Mouse (Mus musculus): Measurements from ENCODE around the gene Myh1.

The Myh1 gene

DNA sequence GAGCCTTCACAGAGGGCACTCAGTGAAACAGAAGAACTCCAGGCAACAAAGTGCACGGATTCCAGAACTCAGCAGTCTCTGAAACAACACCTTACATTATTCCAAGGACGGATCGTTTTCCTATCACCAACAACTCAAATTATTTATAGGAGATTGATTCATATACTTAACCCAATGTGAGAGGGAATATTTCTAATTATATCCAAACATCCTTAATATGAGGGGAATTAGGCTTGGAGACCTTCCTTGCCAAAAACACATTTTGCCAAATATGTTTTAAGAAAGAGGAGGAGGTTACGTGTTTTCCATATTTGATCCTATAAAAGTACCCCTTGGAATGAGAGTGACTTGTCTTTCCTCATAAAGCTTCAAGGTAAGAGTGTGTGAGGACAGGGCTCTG lies at the start of gene Myh1:
Gene Myh1 (plus strand): TSS at position 301 of the 400 bp plus-strand sequence.
- no peak for TF ChIP-seq GATA4 (IDR thresholded peaks at IDR 0.05; ENCODE audit: insufficient replicate concordance, low read length)

DNA sequence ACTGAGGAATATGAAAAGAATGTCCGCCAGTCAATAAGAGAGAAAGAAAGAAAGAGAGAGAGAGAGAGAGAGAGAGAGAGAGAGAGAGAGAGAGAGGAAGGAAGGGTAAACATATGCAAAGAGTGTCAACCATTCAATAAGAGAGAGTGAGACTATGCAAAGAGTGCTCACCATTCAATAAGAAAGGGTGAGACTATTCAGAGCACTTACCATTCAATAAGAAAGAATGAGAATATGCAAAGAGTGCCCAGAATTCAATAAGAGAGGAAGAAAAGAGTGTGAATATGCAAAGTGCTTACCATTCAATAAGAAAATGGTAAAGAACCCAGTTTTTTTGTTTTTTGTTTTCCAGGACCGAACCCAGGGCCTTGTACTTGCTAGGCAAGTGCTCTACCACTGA lies 49.6 kb upstream of the Myh1 start:
- TF ChIP-seq GATA4 (IDR thresholded peaks at IDR 0.05; ENCODE audit: insufficient replicate concordance, low read length), result no peak

DNA sequence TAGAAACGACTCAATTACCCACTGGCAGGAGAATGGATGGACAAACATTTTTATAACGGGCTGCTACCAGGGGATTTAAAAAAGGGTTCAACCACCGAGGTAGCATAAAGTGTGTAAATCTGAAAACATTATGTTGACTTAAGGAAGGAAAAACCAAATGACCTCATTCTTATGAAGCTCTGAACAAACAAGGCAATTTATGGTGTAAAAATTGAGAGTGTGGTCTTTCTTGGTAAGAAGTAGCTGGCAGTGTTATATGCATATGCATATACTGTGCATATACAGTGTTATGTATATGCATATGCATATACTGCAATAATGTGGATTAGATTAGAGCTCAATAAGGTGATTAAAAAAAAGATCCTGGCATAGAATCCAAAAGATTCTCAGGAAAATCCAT lies 48.7 kb upstream of the Myh1 start:
- no peak for TF ChIP-seq GATA4 (IDR thresholded peaks at IDR 0.05; ENCODE audit: insufficient replicate concordance, low read length)

DNA sequence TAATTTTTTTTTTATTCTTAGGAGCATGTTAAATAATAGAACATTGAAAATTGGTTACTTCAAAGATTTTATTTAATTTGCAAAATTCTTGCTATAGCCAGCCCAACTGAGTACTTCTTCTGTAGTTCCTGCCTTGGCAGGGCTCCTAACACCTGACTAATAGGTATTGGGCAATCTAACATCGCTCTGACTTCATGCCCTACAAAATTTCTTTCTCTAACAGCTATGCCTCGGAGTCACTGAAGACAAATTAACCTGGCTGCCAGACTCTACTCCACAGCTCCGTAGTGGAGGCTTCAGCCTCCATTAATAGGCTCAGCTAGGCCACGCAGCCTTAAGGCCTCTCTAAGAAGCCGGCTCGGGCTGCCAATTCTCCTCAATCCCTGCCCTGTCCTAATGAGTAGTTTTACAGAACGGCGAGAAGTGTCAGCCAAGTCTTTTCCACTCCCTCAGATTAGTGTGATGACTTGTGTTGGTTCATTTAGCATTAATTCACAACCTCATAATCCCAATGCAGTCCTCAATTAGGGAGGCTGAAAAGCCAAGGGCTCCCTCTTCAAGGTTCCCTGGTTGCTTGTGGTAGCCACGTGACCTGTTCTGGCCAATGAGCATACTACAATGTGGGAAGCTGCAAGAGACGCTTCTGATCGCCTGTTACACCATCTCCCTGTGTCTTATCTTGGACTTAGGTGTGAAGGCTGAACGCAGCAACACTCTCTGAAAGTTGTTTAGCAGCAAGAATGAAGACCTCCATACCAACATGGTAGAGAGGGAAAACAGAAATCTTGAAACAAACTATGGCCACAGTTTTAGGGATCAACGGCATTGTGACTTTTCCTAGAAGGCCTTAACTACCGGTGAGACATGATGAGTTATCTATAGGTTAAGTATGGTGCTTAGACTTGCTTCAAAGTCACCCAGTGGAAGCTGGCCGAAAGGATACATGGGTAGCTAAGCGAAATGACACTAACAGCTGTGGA lies 47.9 kb upstream of the Myh1 start:
- TF ChIP-seq GATA4 (IDR thresholded peaks at IDR 0.05; ENCODE audit: insufficient replicate concordance, low read length), result no peak

DNA sequence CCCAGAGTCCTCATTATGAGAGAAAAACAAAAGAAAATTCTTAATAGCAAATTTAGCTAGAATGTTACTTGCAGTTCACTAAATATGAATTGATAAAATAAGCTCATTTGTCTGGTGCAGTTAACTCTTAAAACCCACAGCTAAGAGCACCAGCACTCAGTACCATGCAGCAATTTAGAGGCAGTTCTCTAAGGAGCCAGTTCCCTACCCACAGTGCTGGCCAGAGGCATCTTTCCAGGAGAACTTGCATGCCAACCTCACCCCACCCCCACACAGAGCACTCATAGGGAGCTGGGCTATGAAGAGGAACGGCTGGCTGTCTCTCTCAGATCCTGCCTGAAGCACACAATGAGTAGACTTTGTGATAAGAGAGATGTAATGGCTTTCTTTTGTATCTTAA lies 46.7 kb upstream of the Myh1 start:
- no peak for TF ChIP-seq GATA4 (IDR thresholded peaks at IDR 0.05; ENCODE audit: insufficient replicate concordance, low read length)

DNA sequence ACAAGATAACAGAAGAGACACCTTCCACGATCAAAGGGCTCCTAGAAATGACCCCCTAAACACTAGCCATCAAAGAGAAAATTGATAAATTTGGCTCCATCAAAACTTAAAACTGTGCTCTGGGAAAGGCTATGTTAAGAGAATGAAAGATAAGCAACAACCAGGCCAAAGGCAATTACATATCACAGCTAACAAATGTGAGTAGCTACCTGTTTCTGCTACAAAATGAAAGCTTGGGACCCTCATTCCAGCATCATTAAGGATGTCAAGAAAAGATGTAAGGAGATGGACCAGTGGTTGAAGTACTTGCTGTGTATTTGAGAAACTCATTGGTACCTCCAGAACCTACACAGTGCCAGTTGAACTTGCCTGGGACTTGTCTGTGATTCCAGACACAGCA lies 46.0 kb upstream of the Myh1 start:
- no peak for TF ChIP-seq GATA4 (IDR thresholded peaks at IDR 0.05; ENCODE audit: insufficient replicate concordance, low read length)

DNA sequence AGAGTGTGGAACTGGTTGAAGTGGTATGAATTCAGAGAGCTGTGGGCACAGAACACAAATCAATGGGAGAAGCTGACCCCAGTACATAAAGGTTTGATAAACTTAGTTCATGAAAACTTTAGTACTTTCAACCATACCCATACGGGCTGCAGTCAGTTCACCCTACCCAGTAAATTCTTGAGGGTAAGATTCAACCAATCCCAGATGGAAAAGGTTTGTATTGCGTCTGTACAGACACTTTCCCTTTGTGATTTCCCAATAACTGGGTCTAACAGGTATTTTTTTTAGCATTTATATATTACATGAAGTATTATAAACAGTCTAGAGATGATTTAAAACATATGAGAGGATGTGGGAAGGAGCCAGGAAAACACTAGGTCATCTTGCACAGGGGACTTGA lies 44.2 kb upstream of the Myh1 start:
- no peak for TF ChIP-seq GATA4 (IDR thresholded peaks at IDR 0.05; ENCODE audit: insufficient replicate concordance, low read length)

DNA sequence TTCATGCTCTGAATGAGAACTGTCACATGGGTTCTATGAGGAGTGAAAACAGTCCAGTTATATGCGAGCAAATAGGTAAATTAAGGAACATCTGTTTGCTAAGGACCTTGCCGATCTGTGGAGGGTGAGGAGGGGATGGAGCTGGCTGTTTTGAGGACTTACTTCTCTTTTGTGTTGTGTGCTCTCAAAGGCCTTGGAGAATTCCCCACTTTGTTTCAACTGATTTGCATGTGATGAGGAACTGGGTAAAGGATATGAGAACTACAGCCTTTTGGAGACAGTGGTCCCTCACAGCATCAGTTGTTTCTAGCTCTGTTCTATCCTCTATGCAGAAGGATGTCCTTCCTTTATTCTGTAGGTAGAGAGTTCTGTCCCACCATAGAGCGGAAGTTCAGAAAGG lies 39.7 kb upstream of the Myh1 start:
- TF ChIP-seq GATA4 (IDR thresholded peaks at IDR 0.05; ENCODE audit: insufficient replicate concordance, low read length), result no peak

DNA sequence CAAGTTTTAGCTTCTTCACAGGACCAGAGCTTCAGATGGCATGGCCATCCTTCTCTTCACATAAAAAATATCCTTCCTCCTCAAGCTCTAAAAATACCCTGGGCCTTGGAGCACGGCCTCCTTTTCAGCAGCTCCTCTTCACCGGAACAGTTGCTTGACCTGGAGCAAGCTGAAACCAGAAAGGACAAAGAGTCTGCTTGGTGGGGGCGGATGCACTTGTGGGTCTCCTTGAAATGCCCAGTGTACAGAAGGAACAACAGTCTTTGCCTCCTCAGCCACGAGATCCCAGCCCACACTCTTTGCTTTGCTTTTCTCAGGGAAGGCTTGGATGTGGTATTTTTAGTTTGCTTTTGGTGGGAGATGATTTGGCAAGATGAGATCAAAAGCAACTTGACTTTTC lies 36.2 kb upstream of the Myh1 start:
- TF ChIP-seq GATA4 (IDR thresholded peaks at IDR 0.05; ENCODE audit: insufficient replicate concordance, low read length), result no peak

DNA sequence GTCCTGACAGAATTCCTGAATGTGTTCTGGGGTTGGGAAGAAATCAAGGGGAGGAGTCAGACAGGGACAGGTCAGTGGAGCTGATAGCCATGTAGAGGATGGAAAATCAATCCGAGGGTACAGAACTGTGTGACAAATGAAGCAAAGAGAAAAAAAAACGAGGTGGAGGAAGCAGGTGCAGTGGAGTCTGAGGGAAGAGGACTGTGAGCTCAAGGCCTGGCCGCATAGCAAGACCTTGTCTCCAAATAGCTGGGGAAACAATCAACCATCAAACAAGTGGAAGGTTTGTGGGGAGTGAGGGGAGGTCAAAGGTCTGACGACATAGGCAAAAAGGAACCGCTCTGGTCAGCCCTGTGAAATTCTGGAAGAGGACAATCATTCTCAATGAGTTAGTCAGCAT lies 35.0 kb upstream of the Myh1 start:
- no peak for TF ChIP-seq GATA4 (IDR thresholded peaks at IDR 0.05; ENCODE audit: insufficient replicate concordance, low read length)

DNA sequence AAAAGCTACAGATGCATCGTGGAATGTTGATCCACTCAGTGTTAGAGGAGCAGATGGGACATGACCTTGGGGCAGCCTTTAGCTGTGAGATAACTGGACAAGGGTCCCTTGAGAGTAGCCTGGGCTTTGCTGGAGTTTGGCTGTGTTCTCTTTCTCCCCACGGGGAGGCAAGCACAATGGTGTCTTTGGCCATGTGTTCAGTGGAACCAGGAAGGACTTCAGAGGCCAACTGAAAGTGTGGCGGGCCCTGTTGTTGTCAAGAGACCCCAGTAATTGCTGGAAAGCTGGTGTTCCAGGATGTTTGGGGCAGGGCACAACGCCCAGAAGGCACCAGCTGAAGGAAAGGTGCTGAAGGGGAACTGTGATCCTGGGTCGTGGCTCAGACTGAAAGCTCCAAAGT lies 30.6 kb upstream of the Myh1 start:
- TF ChIP-seq GATA4 (IDR thresholded peaks at IDR 0.05; ENCODE audit: insufficient replicate concordance, low read length), result no peak

DNA sequence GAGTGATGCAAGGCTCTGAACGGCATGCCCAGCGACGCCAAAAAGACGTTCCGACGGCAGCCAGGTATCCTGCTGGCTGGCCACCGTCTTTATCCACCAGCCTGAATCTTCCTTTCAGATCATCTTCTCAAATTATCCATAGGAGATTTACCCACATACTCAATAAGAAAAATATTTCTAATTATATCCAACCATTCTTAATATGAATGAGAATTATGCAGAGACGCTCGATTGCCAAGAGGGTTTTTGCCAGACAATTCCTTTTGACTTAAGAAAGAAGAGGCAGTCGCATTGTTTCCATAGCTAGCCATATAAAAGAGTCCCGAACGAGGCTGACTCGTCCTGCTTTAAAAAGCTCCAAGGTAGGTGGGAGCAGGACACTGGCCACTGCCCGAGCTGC lies 29.1 kb upstream of the Myh1 start, which contains the start of gene Myh2:
Gene Myh2 (plus strand): TSS at position 301 of the 400 bp plus-strand sequence.
- no peak for TF ChIP-seq GATA4 (IDR thresholded peaks at IDR 0.05; ENCODE audit: insufficient replicate concordance, low read length)

DNA sequence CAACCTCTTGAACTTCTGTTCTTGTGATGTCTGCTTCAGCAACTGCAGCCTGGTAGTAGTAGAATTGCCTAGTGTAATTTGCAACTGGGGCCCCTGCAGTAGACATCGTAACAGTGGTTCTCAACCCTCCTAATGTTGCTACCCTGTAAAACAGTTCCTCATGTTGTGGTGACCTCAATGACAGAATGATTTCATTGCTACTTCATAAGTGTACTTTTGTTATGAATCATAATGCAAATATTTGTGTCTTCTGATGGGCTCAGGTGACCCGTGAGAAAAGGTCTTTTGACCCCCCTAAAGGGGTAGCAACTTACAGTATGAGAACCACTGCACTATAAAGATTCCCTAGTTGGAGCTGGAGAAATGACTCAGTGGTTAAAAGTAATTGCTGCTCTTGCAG lies 27.4 kb upstream of the Myh1 start:
- TF ChIP-seq GATA4 (IDR thresholded peaks at IDR 0.05; ENCODE audit: insufficient replicate concordance, low read length), result no peak

DNA sequence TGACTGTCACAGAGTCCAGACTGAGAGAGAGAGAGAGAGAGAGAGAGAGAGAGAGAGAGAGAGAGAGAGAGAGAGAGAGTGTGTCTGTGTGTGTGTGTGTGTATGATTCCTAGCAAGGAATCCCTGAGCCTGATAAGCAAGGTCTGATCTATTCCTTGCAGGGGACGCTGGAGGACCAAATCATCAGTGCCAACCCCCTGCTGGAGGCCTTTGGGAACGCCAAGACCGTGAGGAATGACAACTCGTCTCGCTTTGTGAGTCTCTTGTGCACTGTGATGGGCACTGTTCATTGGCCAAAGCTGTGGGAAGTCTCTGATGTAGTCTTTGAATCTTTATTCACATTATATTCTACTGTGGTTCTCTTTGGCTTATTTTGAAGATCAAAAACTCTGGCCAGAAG lies 23.5 kb upstream of the Myh1 start:
- TF ChIP-seq GATA4 (IDR thresholded peaks at IDR 0.05; ENCODE audit: insufficient replicate concordance, low read length), result no peak

DNA sequence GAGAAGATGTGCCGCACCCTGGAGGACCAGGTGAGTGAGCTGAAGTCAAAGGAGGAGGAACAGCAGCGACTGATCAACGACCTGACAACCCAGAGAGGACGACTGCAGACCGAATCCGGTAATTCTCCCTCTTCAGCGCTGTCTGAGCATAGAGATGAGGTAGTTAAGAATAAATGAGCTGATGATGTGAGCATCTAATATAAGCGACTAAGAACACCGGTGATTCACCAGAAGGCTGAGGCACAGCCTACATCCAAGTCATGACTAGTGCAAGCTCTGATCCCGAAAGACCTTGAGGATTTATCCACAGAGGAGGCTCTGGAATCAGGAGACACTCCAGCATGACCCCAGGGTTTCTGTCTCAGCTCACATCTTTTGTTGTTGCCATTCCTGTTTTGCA lies 9.5 kb upstream of the Myh1 start:
- no peak for TF ChIP-seq GATA4 (IDR thresholded peaks at IDR 0.05; ENCODE audit: insufficient replicate concordance, low read length)

DNA sequence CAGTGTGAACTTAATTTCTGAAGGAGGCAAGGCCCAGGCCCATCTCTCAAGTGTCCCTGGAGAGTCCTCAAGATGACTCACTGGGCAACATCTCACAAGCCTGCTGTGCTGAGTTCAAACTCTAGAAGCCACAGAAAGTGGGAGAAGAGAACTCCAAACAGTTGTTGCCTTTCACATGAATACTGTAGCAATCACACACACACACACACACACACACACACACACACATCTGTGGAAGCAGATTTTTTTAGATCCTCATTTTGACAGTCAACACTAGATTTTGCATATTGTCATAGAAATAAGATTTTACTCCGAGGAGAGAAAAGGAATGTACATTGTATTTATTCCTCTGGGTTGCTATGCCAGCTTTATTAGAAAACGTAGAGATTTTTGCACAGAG lies 9.0 kb upstream of the Myh1 start:
- no peak for TF ChIP-seq GATA4 (IDR thresholded peaks at IDR 0.05; ENCODE audit: insufficient replicate concordance, low read length)

DNA sequence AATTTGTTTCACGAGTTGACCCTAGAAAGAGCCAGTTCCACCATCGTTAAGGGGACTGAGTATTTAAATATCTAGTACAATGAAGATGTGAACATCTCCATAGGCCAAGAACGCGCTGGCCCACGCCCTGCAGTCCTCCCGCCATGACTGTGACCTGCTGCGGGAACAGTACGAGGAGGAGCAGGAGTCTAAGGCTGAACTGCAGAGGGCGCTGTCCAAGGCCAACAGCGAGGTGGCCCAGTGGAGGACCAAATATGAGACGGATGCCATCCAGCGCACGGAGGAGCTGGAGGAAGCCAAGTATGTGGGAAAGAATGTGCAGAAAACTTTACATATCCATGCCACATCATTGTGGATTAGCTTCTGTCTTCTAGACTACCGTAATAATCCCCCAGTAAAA lies 8.4 kb upstream of the Myh1 start:
- TF ChIP-seq GATA4 (IDR thresholded peaks at IDR 0.05; ENCODE audit: insufficient replicate concordance, low read length), result no peak

All from liver, adult (tissue).